Mouse (Mus musculus): ENCODE data around the gene Mpig6b. TPM values are rescaled to one million over a fixed set of nuclear protein-coding genes. Genes with fewer than 3 reads are reported as not detected.
A peak's percentile ranks its signal among the peaks of the same experiment; 100 is the strongest.

Gene Mpig6b
- 0.97 and 1.3 TPM in 2 replicates for polyA plus RNA-seq (2014; fragmentation: Nextera tagmentation; extraction: Ambion mirVana)

- Histone ChIP-seq H3K36me3 (ENCODE audit: control insufficient read depth, insufficient read depth, low read length) (peaks cover 8% of the 10 kb centered on the region), H3K27me3 (ENCODE audit: control insufficient read depth, insufficient read depth, low read length) (no peaks in the 10 kb centered on the region), H3K4me3 (ENCODE audit: low read depth, low read length) (peak within 1 kb of the TSS; percentile 25), H3K4me1 (ENCODE audit: control insufficient read depth, insufficient read depth, low read length) (peaks cover 21% of the 10 kb centered on the region), H3K4me2 (replicated peaks; ENCODE audit: low read depth, low read length) (peak within 1 kb of the TSS; percentile 51), H3K9ac (replicated peaks; ENCODE audit: low read depth, low read length) (peak within 1 kb of the TSS; percentile 46), H3K27ac (ENCODE audit: low read length) (peak within 1 kb of the TSS; percentile 86; the same call in 1 of the 2 replicates), H3K9me3 (ENCODE audit: control insufficient read depth, low read depth, low read length) (no peaks in the 10 kb centered on the region)
- no peak for ATAC-seq (ENCODE audit: insufficient number of reproducible peaks, insufficient read depth, low FRiP score, low read depth)
- 51% methylated on average over 10 of the region's 10 CpGs for WGBS
These were observed at the start of gene Mpig6b for GRCm38 (mm10) chr17:35066084-35066483. Mpig6b (minus strand) TSS chr17:35066184.

DNA sequence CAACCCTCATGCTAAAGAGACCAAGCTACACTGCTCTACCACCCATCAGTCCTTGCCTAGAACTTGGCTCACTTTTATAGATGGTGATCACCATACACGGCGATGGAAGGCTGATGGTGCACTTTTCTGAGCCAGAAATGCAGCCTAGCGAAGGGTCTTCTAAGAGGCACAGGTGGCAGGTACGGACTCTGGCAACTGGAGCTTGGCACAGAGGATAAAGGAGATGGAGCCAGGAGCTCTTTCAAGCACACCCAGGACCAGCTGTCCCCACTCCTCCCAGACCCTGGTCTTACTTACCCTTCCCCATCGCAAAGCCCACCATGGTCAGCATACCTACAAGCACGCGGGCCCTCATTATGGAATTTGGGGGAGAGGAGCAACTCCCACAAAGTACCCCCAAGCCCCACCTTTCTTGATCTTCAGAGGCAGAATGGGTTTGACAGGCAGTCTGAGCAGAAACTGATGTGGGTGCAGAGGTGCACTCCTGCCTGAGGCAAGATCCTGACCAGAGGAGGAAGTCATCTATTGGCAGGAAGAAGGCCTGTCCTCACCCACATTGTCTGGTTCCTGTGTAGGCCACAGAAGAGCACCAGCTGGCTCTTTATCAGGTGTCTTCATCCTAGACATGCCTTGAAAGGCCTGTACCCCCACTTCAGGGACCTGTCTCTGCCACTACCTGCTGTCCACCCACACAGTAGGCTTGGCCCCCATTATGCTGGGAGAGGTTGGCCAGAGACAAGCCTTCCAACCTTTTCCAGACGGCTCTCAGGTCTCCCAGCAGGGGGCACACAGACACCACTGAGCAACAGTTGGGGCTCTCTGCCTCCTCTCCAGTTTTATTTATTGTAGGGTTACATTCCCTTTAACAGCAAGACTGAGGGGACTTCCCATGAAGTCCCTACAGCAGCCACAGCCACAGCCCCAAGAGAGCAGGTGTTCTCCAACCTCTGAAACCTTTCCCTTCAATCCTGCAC is 49.3 kb upstream of the Mpig6b start, which contains the start of gene Ly6g5b:
TSS of gene Ly6g5b (minus strand) at position 383 of the 974 bp plus-strand sequence.
- H3K4me2 ChIP-seq (replicated peaks; ENCODE audit: low read depth, low read length), result no peak within 1 kb of the TSS
- no peak within 1 kb of the TSS for H3K4me3 ChIP-seq (ENCODE audit: low read depth, low read length)
- ATAC-seq (ENCODE audit: insufficient number of reproducible peaks, insufficient read depth, low FRiP score, low read depth), result no peak
- peaks cover 42% of the 10 kb centered on the region for H3K36me3 ChIP-seq (ENCODE audit: control insufficient read depth, insufficient read depth, low read length)
- H3K9me3 ChIP-seq (ENCODE audit: control insufficient read depth, low read depth, low read length), result no peaks in the 10 kb centered on the region
- H3K27ac ChIP-seq (ENCODE audit: low read length), result no peak within 1 kb of the TSS
- H3K9ac ChIP-seq (replicated peaks; ENCODE audit: low read depth, low read length), result no peak within 1 kb of the TSS
- H3K27me3 ChIP-seq (ENCODE audit: control insufficient read depth, insufficient read depth, low read length), result no peaks in the 10 kb centered on the region
- WGBS, result 82% methylated on average over 8 of the region's 8 CpGs
- H3K4me1 ChIP-seq (ENCODE audit: control insufficient read depth, insufficient read depth, low read length), result peaks cover 7% of the 10 kb centered on the region; the same call in 1 of the 2 replicates

DNA sequence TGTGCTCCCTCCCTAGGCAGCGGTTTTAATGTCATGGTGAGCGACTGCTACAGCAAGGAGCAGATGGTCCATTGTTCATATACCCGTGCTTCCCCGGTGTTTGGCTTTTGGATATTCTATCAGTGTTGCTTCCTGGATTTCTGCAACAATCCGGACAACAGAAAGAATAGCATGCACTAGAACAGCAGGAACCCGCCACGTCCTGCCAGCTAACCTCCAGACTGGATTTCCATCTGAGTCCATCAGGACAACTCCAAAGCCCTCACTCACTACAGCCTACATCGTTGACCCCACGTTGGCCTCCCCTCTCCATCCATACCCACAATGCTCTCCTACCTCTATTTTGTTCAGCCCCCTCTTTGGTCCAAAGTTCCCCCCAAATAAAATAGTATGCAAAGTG is 45.8 kb upstream of the Mpig6b start:
- Histone ChIP-seq H3K4me2 (replicated peaks; ENCODE audit: low read depth, low read length) (no peak overlapping the region), H3K27ac (ENCODE audit: low read length) (no peak overlapping the region), H3K9ac (replicated peaks; ENCODE audit: low read depth, low read length) (no peak overlapping the region), H3K9me3 (ENCODE audit: control insufficient read depth, low read depth, low read length) (no peaks in the 10 kb centered on the region), H3K4me3 (ENCODE audit: low read depth, low read length) (no peak overlapping the region), H3K27me3 (ENCODE audit: control insufficient read depth, insufficient read depth, low read length) (no peaks in the 10 kb centered on the region), H3K36me3 (ENCODE audit: control insufficient read depth, insufficient read depth, low read length) (peaks cover 19% of the 10 kb centered on the region), H3K4me1 (ENCODE audit: control insufficient read depth, insufficient read depth, low read length) (no peaks in the 10 kb centered on the region)
- WGBS, result 73% methylated on average over 9 of the region's 9 CpGs
- no peak for ATAC-seq (ENCODE audit: insufficient number of reproducible peaks, insufficient read depth, low FRiP score, low read depth)

DNA sequence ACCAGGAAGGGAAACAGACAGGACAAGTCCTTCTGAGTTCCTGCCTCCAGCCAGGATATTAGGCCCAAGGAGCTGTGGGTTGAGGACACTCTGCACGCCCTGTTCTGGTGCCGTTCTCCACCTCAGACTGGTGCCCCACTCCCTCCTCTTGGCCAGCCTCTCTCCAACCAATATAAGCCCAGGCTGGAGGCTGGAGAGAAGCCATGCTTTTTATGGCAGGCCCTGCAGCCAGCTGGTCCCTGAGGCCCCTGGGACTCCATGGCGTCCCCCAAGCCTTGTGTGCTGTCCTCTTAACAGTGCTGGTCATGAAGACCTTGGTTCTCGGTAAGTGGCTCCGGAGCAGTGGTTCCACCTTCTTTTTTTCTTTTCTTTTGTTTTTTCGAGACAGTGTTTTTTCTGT is 42.1 kb upstream of the Mpig6b start, which contains the start of gene Ly6g5c:
TSS of gene Ly6g5c (plus strand) at position 183 of the 400 bp plus-strand sequence.
- 87% methylated on average over 6 of the region's 6 CpGs for WGBS
- Histone ChIP-seq H3K27ac (ENCODE audit: low read length) (no peak within 1 kb of the TSS), H3K4me3 (ENCODE audit: low read depth, low read length) (no peak within 1 kb of the TSS), H3K9me3 (ENCODE audit: control insufficient read depth, low read depth, low read length) (no peaks in the 10 kb centered on the region), H3K9ac (replicated peaks; ENCODE audit: low read depth, low read length) (no peak within 1 kb of the TSS), H3K4me1 (ENCODE audit: control insufficient read depth, insufficient read depth, low read length) (0 out of 2 replicates have a peak, but pooled peaks cover 3% of the 10 kb centered on the region), H3K4me2 (replicated peaks; ENCODE audit: low read depth, low read length) (no peak within 1 kb of the TSS), H3K27me3 (ENCODE audit: control insufficient read depth, insufficient read depth, low read length) (no peaks in the 10 kb centered on the region), H3K36me3 (ENCODE audit: control insufficient read depth, insufficient read depth, low read length) (peaks cover 1% of the 10 kb centered on the region; the same call in 1 of the 2 replicates)
- ATAC-seq (ENCODE audit: insufficient number of reproducible peaks, insufficient read depth, low FRiP score, low read depth), result no peak

DNA sequence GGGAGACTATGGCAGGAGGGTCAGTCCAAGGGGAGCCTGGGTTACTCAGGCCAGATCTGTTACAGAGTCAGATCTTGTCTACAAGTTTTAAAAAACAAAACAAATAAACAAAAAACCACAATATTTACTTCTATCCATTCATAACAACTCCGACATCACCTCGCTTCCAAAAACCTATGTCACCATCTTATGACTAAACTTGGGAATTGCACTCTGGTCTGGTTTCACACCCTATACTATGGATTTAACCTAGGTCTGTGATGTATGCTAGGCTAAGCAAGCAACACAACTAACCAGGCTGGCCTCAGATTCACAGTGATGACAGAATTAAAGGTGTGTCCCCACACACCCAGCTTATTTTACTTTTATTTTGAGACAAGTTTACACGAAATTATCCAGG is 40.5 kb upstream of the Mpig6b start:
- no peak overlapping the region for H3K4me3 ChIP-seq (ENCODE audit: low read depth, low read length)
- H3K27ac ChIP-seq (ENCODE audit: low read length), result no peak overlapping the region
- WGBS, result 69% methylated on average over 3 of the region's 3 CpGs
- H3K9me3 ChIP-seq (ENCODE audit: control insufficient read depth, low read depth, low read length), result no peaks in the 10 kb centered on the region
- peaks cover 17% of the 10 kb centered on the region for H3K36me3 ChIP-seq (ENCODE audit: control insufficient read depth, insufficient read depth, low read length)
- 0 out of 2 replicates have a peak, but pooled peaks cover 3% of the 10 kb centered on the region for H3K4me1 ChIP-seq (ENCODE audit: control insufficient read depth, insufficient read depth, low read length)
- no peak for ATAC-seq (ENCODE audit: insufficient number of reproducible peaks, insufficient read depth, low FRiP score, low read depth)
- H3K27me3 ChIP-seq (ENCODE audit: control insufficient read depth, insufficient read depth, low read length), result no peaks in the 10 kb centered on the region
- H3K4me2 ChIP-seq (replicated peaks; ENCODE audit: low read depth, low read length), result no peak overlapping the region
- H3K9ac ChIP-seq (replicated peaks; ENCODE audit: low read depth, low read length), result no peak overlapping the region

DNA sequence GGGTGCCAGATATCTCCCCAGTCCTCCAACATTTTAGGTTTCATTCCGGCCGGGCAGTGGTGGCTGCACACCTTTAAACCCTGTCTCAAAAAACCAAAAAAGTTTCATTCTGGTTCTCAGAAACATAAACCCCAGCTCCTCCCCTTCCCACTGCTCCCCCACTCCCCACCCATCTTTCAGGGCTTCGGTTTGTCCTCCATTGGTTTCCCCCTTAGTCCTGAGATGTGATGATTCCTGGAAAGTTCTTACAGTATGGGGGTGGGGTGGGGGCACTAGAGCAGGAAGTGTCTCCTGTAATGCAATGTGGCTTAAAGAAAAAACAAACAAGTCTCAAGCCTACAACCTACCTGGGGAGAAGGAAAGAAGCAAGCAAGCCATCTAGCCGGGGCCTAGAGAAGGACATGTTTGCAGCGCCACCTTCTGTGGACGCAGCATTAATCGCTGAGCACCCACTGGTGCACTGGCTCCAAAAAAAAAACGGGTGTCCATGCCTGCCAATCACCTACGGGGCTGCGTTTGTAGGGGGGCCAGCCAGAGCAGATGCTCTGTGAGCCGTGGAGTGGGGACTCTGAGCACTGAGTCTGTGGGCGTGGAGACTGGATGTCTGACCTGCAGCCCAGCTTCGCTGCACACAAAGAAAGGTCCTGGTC is 39.9 kb upstream of the Mpig6b start:
- Histone ChIP-seq H3K36me3 (ENCODE audit: control insufficient read depth, insufficient read depth, low read length) (peaks cover 23% of the 10 kb centered on the region), H3K9ac (replicated peaks; ENCODE audit: low read depth, low read length) (no peak overlapping the region), H3K4me3 (ENCODE audit: low read depth, low read length) (no peak overlapping the region), H3K9me3 (ENCODE audit: control insufficient read depth, low read depth, low read length) (no peaks in the 10 kb centered on the region), H3K4me2 (replicated peaks; ENCODE audit: low read depth, low read length) (no peak overlapping the region), H3K27me3 (ENCODE audit: control insufficient read depth, insufficient read depth, low read length) (no peaks in the 10 kb centered on the region), H3K27ac (ENCODE audit: low read length) (no peak overlapping the region), H3K4me1 (ENCODE audit: control insufficient read depth, insufficient read depth, low read length) (0 out of 2 replicates have a peak, but pooled peaks cover 3% of the 10 kb centered on the region)
- ATAC-seq (ENCODE audit: insufficient number of reproducible peaks, insufficient read depth, low FRiP score, low read depth), result no peak
- WGBS, result 27% methylated on average over 13 of the region's 13 CpGs

DNA sequence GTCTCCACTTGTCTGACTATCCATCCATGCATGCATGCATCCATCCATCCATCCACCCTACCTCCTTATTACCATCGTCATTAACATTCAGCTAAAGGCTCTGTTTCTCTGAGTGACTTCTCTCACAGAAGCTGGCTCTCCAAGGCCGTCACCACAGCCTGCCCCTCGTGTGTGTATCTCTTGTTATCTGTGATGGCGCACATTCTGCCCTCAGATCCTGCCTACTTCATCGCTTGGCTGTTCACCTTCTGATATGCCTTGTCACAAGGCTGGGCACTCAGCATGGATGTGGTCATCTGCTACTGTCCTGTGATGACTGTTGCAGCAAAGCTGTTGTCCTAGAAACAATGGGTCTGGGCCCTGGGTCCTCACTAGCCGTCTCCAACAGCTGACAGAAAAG is 38.8 kb upstream of the Mpig6b start:
- no peak overlapping the region for H3K4me3 ChIP-seq (ENCODE audit: low read depth, low read length)
- H3K27ac ChIP-seq (ENCODE audit: low read length), result no peak overlapping the region
- ATAC-seq (ENCODE audit: insufficient number of reproducible peaks, insufficient read depth, low FRiP score, low read depth), result no peak
- H3K4me2 ChIP-seq (replicated peaks; ENCODE audit: low read depth, low read length), result no peak overlapping the region
- H3K9ac ChIP-seq (replicated peaks; ENCODE audit: low read depth, low read length), result no peak overlapping the region
- 0 out of 2 replicates have a peak, but pooled peaks cover 3% of the 10 kb centered on the region for H3K4me1 ChIP-seq (ENCODE audit: control insufficient read depth, insufficient read depth, low read length)
- 79% methylated on average over 6 of the region's 6 CpGs for WGBS
- H3K36me3 ChIP-seq (ENCODE audit: control insufficient read depth, insufficient read depth, low read length), result peaks cover 33% of the 10 kb centered on the region
- no peaks in the 10 kb centered on the region for H3K9me3 ChIP-seq (ENCODE audit: control insufficient read depth, low read depth, low read length)
- no peaks in the 10 kb centered on the region for H3K27me3 ChIP-seq (ENCODE audit: control insufficient read depth, insufficient read depth, low read length)

GRCm38 (mm10) chr17:35104079-35104478 is 38.1 kb upstream of the Mpig6b start:
- Histone ChIP-seq H3K27me3 (ENCODE audit: control insufficient read depth, insufficient read depth, low read length) (no peaks in the 10 kb centered on the region), H3K9me3 (ENCODE audit: control insufficient read depth, low read depth, low read length) (no peaks in the 10 kb centered on the region), H3K9ac (replicated peaks; ENCODE audit: low read depth, low read length) (no peak overlapping the region), H3K4me3 (ENCODE audit: low read depth, low read length) (no peak overlapping the region), H3K36me3 (ENCODE audit: control insufficient read depth, insufficient read depth, low read length) (peaks cover 36% of the 10 kb centered on the region), H3K4me2 (replicated peaks; ENCODE audit: low read depth, low read length) (no peak overlapping the region), H3K4me1 (ENCODE audit: control insufficient read depth, insufficient read depth, low read length) (0 out of 2 replicates have a peak, but pooled peaks cover 3% of the 10 kb centered on the region), H3K27ac (ENCODE audit: low read length) (no peak overlapping the region)
- WGBS, result 90% methylated on average over 7 of the region's 7 CpGs
- no peak for ATAC-seq (ENCODE audit: insufficient number of reproducible peaks, insufficient read depth, low FRiP score, low read depth)

Data from stomach, embryonic 14.5 days (tissue).